Mouse (Mus musculus): ENCODE measurements around the gene Luc7l3. TPM values are rescaled to one million over a fixed set of nuclear protein-coding genes. Genes with fewer than 3 reads are reported as not detected.

Luc7l3 gene
- 10 to 100 TPM in 1 of 2 experiments, 1 to 10 TPM in 1; 5.7 to 20.8 TPM for polyA plus RNA-seq (2012; fragmentation: generic; extraction: Trizol)

DNA sequence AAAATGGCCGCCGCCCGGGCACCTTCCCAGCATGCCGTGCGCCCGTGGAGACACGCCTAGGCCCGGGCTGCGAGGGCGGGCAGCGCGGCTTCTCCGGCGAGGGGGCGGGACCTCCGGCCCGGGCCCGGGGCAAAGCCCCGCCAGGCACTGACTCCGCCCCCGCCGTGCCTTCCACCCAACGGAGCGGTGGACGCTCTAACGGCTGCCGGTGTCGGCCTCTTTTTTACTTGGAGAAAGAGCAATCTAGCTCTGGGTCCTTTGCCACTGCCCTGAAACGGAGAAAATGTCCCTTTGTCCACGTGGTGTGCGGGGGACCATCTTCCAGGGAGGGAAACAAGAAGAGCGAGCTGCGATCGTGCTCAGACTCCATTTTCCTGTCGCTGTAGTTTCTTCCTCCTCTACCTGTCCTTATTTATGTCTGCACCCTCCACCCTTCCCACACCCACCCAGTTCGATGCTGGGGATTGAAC, at the start of gene Luc7l3:
Luc7l3 (minus strand) TSS at position 58 of the 470 bp plus-strand sequence.

DNA sequence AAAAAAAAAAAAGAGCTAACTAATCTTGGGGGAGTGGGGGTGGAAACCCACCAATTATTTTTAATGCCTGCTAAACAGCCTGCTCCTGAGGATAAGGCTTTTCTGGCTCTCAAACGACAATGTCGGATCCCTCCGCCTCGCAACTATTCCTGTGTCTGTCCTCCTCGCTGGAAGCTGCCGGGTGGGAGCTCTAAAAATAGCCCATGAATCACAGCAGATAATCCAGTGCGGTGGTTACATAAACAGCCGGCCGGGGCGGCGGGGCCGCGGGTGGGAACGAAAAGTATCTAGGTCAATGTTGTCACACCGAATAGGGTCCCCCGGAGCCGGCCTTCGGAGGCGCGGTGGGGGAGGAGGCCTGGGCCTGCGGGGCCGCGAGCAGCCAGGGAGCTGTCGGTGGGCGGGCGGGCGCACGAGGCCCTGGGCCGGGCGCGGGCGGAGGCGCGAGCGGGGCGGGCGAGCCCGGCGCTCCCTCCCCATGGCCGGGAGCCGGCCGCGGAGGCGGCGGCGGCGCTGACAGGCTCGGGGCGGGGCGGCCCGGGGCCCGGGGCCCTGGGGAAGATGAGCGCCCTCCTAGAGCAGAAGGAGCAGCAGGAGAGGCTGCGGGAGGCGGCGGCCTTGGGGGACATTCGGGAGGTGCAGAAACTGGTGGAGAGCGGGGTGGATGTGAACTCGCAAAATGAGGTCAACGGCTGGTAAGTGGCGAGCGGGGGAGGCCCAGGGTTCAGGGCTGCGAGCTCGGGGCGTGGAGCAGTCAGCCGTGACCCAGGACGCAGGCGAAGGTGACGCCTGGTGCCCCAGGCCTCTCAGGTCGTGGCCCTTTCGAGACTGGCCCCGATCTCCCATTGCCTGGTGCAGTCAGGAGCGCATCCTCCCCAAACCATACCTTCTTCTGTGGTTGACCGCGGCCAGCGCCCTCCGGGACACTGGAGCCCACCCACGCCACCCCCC, 6.2 kb upstream of the Luc7l3 start, which contains the start of gene Ankrd40:
Ankrd40 (plus strand) TSS at position 309 of the 951 bp plus-strand sequence.

GRCm38 (mm10) chr11:94281199-94282181, 40.3 kb downstream of the Luc7l3 start, which contains the start of gene Gm21885:
Gene Gm21885, plus strand, starts transcription at chr11:94281873.

GRCm38 (mm10) chr11:94245955-94246788, 75.6 kb downstream of the Luc7l3 start, which contains the start of gene Wfikkn2:
Gene Wfikkn2, minus strand, starts transcription at chr11:94246005.

Other genes starting within 250 kb of the Luc7l3 start
- gene Tob1, start 110.5 kb downstream of the Luc7l3 start, polyA plus RNA-seq (2012; fragmentation: generic; extraction: Trizol) = 10 to 100 TPM in 1 of 2 experiments, 1 to 10 TPM in 1; 1.6 to 30.7 TPM
- gene Wfikkn2, start 76.0 kb downstream of the Luc7l3 start, polyA plus RNA-seq (2012; fragmentation: generic; extraction: Trizol) = under 1 TPM; 0.01 to 0.26 TPM
- gene Gm21885, start 40.1 kb downstream of the Luc7l3 start, polyA plus RNA-seq (2012; fragmentation: generic; extraction: Trizol) = not detected
- gene Ankrd40, start 6.0 kb upstream of the Luc7l3 start, polyA plus RNA-seq (2012; fragmentation: generic; extraction: Trizol) = 10 to 100 TPM; 58.6 to 60.3 TPM
- 1 to 10 TPM in 1 of 2 experiments, under 1 TPM in 1; 0.28 to 3.4 TPM for gene Abcc3, start 71.0 kb upstream of the Luc7l3 start, polyA plus RNA-seq (2012; fragmentation: generic; extraction: Trizol)
- 10 to 100 TPM in 1 of 2 experiments, under 1 TPM in 1; 0.15 to 53.5 TPM for gene Cacna1g, start 152.2 kb upstream of the Luc7l3 start, polyA plus RNA-seq (2012; fragmentation: generic; extraction: Trizol)
- 1 to 10 TPM in 1 of 2 experiments, not detected in 1; 1.1 TPM for gene Spata20, start 164.2 kb upstream of the Luc7l3 start, polyA plus RNA-seq (2012; fragmentation: generic; extraction: Trizol)
- 1 to 10 TPM; 1.4 to 1.9 TPM for gene Epn3, start 178.0 kb upstream of the Luc7l3 start, polyA plus RNA-seq (2012; fragmentation: generic; extraction: Trizol)
- gene Mycbpap, start 199.8 kb upstream of the Luc7l3 start, polyA plus RNA-seq (2012; fragmentation: generic; extraction: Trizol) = under 1 TPM in 1 of 2 experiments, not detected in 1; 0.24 TPM
- gene Rsad1, start 227.3 kb upstream of the Luc7l3 start, polyA plus RNA-seq (2012; fragmentation: generic; extraction: Trizol) = 1 to 10 TPM; 1.9 to 5.3 TPM
- gene Chad, start 243.1 kb upstream of the Luc7l3 start, polyA plus RNA-seq (2012; fragmentation: generic; extraction: Trizol) = under 1 TPM in 1 of 2 experiments, not detected in 1; 0.08 TPM

All from C3H10T1/2 (cell line).